Mouse (Mus musculus): ENCODE data around the gene Gm5485. TPM values are rescaled to one million over a fixed set of nuclear protein-coding genes. Genes with fewer than 3 reads are reported as not detected.

The Gm5485 gene
- total RNA-seq, 2 experiments from 2014 or later = not detected

DNA sequence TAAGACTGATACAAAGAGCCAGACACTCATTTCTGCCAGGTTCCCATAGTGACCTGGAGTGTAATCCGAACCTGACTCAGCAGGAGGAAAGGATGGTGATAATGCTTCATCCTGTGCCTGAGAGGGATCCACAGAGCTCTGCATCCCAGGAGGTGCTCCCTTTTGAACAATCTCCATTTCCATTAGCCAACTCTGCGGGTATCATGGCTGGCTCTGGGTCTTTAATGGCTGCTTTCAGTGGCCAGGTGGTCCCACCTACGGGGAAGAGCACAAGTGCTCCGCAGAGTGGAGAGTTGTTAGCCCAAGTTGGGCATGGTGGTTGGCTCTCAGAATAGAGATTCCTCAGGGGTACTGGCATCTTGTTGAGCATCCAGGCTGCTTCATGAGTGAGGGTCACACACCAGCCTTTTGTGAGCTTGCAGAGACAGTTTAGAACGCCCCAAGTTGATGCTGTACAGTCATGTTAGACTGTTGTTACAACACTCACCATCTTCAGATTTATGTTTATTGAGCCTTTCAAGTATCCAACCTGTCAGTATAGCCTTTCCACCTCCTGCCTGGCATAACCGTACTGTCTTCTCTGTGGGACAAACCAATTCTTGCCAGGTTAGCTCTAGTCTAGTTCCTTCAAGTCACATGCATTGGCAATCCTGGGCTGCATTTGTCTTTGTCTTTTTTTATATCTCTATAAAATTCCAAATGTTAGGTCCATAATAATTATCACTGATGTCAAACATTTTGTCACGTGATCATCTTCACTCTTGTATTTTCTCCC is 38.3 kb downstream of the Gm5485 start:
- no peak for DNase-seq (ENCODE audit: low spot score in 2 of 2)

DNA sequence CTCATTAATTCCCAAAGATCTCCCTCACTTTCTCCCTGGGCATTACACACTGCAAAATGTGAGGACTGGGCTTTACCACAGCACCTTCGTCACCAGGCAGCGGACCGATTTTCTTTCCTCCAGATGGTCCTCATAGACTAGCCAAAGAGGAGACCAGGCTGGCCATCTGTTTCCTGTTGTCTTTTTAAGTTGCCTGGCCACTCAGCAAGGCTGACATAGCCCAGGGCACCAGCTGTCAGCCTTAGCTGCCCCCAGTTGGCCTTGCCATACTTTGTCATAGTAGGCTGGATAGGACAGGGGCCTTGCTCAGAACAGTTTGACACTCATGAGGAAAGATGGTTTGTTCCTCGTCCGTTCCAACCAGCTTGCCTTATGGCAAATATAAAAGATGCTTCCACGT is 39.8 kb downstream of the Gm5485 start:
- DNase-seq (ENCODE audit: low spot score in 2 of 2) = no peak

DNA sequence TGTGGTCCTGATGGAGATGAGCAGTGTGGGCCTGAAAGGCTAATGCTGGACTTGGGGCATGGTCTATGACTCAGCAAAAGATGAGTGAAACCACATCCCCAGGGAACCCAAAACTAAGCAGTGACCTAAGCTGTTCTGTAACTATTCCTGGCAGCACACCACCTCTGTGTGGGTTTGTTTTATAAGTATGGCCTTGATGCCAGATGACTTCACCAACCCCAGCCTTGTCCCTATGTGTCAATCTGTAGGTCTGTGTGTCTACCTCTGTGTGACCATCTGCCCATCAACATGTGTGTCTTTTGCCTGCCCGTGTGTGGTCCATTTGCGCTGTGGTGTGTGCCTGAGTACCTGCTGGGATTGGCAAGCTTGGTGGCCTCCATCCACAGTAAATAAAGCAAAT is 44.1 kb downstream of the Gm5485 start:
- DNase-seq (ENCODE audit: low spot score in 2 of 2) = no peak

DNA sequence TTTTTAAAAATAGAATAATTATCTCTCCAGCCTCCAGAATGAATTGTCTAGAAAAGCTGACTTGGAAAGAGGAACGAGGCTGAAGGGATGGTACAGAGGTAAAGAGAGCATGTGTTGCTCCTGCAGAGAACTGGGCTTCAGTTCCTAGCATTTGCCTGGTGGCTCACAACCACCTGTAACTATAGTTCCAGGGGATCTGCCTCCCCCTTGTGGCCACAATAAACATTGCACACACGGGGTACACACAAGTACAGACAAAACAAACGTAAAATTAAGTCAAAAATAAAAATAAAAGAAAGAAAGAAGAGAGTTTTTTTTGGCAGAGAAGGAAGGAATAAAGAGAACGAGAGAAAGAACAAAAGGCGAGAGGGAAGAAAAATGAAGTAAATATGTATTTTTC is 45.4 kb downstream of the Gm5485 start:
- DNase-seq (ENCODE audit: low spot score in 2 of 2) = no peak

DNA sequence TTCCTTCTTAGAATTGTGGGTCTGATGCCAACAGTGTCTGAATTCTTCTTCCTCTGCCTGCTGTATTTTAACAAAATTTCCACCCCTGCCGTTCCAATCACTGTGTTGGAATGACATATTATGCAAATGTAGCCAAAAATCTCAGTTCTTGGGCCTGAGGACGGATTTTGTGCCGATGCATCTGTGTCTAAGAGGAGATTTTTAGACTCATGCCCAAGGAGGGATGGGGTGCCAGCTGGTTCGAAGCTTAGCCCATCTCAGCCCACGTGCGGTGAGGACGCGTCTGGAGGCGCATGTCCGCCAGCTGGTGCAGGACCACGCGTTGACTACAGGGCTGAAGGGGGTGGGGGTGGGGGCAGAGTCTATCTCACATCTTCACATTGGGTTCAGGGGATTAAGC is 51.3 kb downstream of the Gm5485 start:
- no peak for DNase-seq (ENCODE audit: low spot score in 2 of 2)

DNA sequence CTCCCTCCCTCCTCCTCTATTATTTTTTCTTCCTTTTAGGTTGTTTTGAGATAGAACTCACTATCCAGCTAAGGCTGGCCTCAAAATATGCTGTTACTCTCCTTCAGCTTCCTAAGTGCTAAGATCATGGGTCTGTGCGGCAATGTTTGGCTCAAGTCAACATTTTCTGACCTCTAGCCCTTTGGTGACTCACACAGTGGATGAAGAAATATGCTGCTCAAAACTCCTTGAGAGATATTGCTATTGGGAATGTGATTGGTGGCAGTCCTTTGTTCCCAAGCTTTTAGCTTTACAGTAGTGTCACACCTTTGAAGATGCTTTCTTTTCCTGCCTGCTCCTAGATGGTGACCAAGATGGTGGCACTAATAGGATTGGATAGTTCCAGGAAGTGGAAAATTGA is 55.8 kb downstream of the Gm5485 start:
- DNase-seq (ENCODE audit: low spot score in 2 of 2) = no peak

DNA sequence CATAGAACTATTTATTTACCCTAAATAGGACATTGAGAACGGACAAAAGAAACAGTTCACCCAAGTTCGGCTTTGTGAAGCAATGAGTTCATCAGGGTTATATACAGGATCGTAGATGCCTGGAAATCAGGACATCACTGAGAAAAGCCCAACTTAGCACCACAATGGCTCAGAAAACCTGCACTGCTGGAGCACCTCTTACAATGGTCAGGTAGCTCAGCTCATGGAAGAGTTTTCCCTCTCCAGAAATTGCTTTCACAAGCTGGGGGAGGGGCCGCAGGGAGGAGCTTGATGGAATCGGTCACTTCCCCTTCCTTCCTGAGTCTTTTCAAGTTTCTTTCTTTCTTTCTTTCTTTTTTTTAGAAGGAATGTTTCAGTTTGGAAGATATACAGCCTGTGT is 56.5 kb downstream of the Gm5485 start:
- DNase-seq (ENCODE audit: low spot score in 2 of 2) = no peak

Other genes with a start within 250 kb of the Gm5485 start
- gene Dppa4, start 128.7 kb downstream of the Gm5485 start, total RNA-seq (2021) = not detected
- not detected for gene Dppa2, start 108.5 kb downstream of the Gm5485 start, total RNA-seq (2021)
- gene Morc1, start 18.8 kb upstream of the Gm5485 start, total RNA-seq (2021) = not detected